Mouse (Mus musculus) liver, postnatal 0 days (tissue): Measurements from ENCODE around the gene Armh3. TPM values are rescaled to one million over a fixed set of nuclear protein-coding genes. Genes with fewer than 3 reads are reported as not detected.
A peak's percentile ranks its signal among the peaks of the same experiment; 100 is the strongest.

ENCODE experiments used
- ATAC-seq: fragments of 200-750 bp; cut with Nextera tagmentation; 2 replicates; pipeline ENCODE4 v1.8.0; 2017; ENCODE audit warnings: mild to moderate bottlenecking, moderate library complexity
- DNase-seq: peaks from one replicate; pipeline ENCODE4 v3.0.0-alpha.2; 2016
- H3K27ac ChIP-seq: fragments of 300-500 bp; sonication (generic); 2 replicates; pipeline ENCODE4 v1.5.1; 2014; ENCODE audit warnings: antibody characterized with exemption, moderate library complexity, mild to moderate bottlenecking, low read depth
- H3K27me3 ChIP-seq: fragments of 300-500 bp; sonication (generic); 2 replicates; pipeline ENCODE4 v1.6.1; 2014; ENCODE audit warnings: low read length, control low read depth, mixed read lengths; ENCODE audit not compliant: insufficient read depth
- H3K36me3 ChIP-seq: fragments of 300-500 bp; sonication (generic); replicated peaks from 2 replicates; pipeline ENCODE4 v1.6.1; 2014; ENCODE audit warnings: mild to moderate bottlenecking, control low read depth, low read length, moderate library complexity, mixed read lengths; ENCODE audit not compliant: insufficient read depth
- H3K4me1 ChIP-seq: fragments of 300-500 bp; sonication (generic); 2 replicates; pipeline ENCODE4 v1.6.1; 2014; ENCODE audit warnings: antibody characterized with exemption, mild to moderate bottlenecking, control low read depth; ENCODE audit not compliant: insufficient read depth
- H3K4me2 ChIP-seq: fragments of 300-500 bp; sonication (generic); 2 replicates; pipeline ENCODE4 v1.6.1; 2014; ENCODE audit warnings: low read depth, mild to moderate bottlenecking, low read length, moderate library complexity, mixed read lengths
- H3K4me3 ChIP-seq: fragments of 300-500 bp; sonication (generic); 2 replicates; pipeline ENCODE4 v1.5.1; 2014; ENCODE audit warnings: low read depth, low read length
- H3K9ac ChIP-seq: fragments of 300-500 bp; sonication (generic); replicated peaks from 2 replicates; pipeline ENCODE4 v1.6.1; 2014; ENCODE audit warnings: mild to moderate bottlenecking, moderate library complexity
- H3K9me3 ChIP-seq: fragments of 300-500 bp; sonication (generic); 2 replicates; pipeline ENCODE4 v1.6.1; 2016; ENCODE audit warnings: mild to moderate bottlenecking, control low read depth, low read length, mixed read lengths
- CTCF ChIP-seq: sonication (generic); IDR thresholded peaks from 2 replicates; pipeline ENCODE4 v1.5.1; 2016; ENCODE audit warnings: antibody characterized with exemption, low read depth
- EP300 ChIP-seq: IDR thresholded peaks from 2 replicates; pipeline ENCODE4 v1.6.1; 2016; ENCODE audit warnings: antibody characterized with exemption, low read depth, mild to moderate bottlenecking
- WGBS: fragments of 180-500 bp; shearing (Covaris S2); extraction: QIAGEN DNeasy Blood & Tissue Kit; methylation state at CpG from one replicate; pipeline ENCODE4 v1.1.7; 2014; ENCODE audit not compliant: insufficient replicate concordance; 5-methylcytosine and 5-hydroxymethylcytosine counted together
- polyA plus RNA-seq: library from polyadenylated mRNA; unstranded; fragments of >200 nt; fragmentation: Nextera tagmentation; extraction: Ambion mirVana; gene quantifications from 2 replicates; pipeline ENCODE4 v1.2.1, GENCODE M21; 2015

Gene Armh3
- polyA plus RNA-seq, 1 experiment from 2014 or later = 3.5 TPM

GRCm38 (mm10) chr19:45802702-45803101, 195.6 kb downstream of the Armh3 start:
- Histone ChIP-seq H3K4me2 (peak overlapping the region; percentile 60), H3K27me3 (no peaks in the 10 kb centered on the region), H3K9ac (no peak overlapping the region), H3K9me3 (0 out of 2 replicates have a peak, but pooled peaks cover 3% of the 10 kb centered on the region), H3K27ac (no peak overlapping the region), H3K36me3 (no peaks in the 10 kb centered on the region), H3K4me3 (no peak overlapping the region; the same call in 1 of the 2 replicates), H3K4me1 (peaks cover 18% of the 10 kb centered on the region)
- 0 out of 2 replicates have a peak, but pooled peaks have one; percentile 24 for TF ChIP-seq EP300
- no peak for TF ChIP-seq CTCF
- peak; percentile 77 for ATAC-seq
- WGBS = 54% methylated on average over 4 of the region's 4 CpGs
- no peak for DNase-seq

- ATAC-seq (no peak), DNase-seq (no peak)
- H3K4me1 ChIP-seq = peaks cover 5% of the 10 kb centered on the region
- TF ChIP-seq CTCF (no peak), EP300 (no peak)
- no peaks in the 10 kb centered on the region for H3K27me3 ChIP-seq
- no peak overlapping the region for H3K4me3 ChIP-seq
- WGBS = 86% methylated on average over 15 of the region's 15 CpGs
- 0 out of 2 replicates have a peak, but pooled peaks cover 3% of the 10 kb centered on the region for H3K9me3 ChIP-seq
- no peak overlapping the region for H3K27ac ChIP-seq
- H3K4me2 ChIP-seq = no peak overlapping the region
- H3K9ac ChIP-seq = no peak overlapping the region
- no peaks in the 10 kb centered on the region for H3K36me3 ChIP-seq
Observed at GRCm38 (mm10) chr19:45796879-45797278, 201.4 kb downstream of the Armh3 start.

- H3K27me3 ChIP-seq = no peaks in the 10 kb centered on the region
- H3K36me3 ChIP-seq = no peaks in the 10 kb centered on the region
- 48% methylated on average over 15 of the region's 15 CpGs for WGBS
- H3K9ac ChIP-seq = no peak overlapping the region
- no peak for TF ChIP-seq CTCF
- TF ChIP-seq EP300 = no peak
- 0 out of 2 replicates have a peak, but pooled peaks cover 3% of the 10 kb centered on the region for H3K9me3 ChIP-seq
- ATAC-seq (peak; percentile 49; the same call in 1 of the 2 replicates), DNase-seq (peak; percentile 43)
- no peak overlapping the region for H3K4me3 ChIP-seq
- peaks cover 7% of the 10 kb centered on the region for H3K4me1 ChIP-seq
- H3K4me2 ChIP-seq = peak overlapping the region; percentile 61
- H3K27ac ChIP-seq = no peak overlapping the region
Observed at GRCm38 (mm10) chr19:45796061-45796556, 202.2 kb downstream of the Armh3 start.

GRCm38 (mm10) chr19:45795406-45795944, 202.8 kb downstream of the Armh3 start:
- ATAC-seq (no peak), DNase-seq (no peak)
- H3K4me3 ChIP-seq = no peak overlapping the region
- H3K27me3 ChIP-seq = no peaks in the 10 kb centered on the region
- H3K4me1 ChIP-seq = peaks cover 13% of the 10 kb centered on the region
- no peak overlapping the region for H3K9ac ChIP-seq
- no peak overlapping the region for H3K27ac ChIP-seq
- 0 out of 2 replicates have a peak, but pooled peaks cover 3% of the 10 kb centered on the region for H3K9me3 ChIP-seq
- WGBS = 35% methylated on average over 15 of the region's 15 CpGs
- H3K4me2 ChIP-seq = peak overlapping the region; percentile 61; the same call in 1 of the 2 replicates
- TF ChIP-seq CTCF (no peak), EP300 (no peak)
- H3K36me3 ChIP-seq = no peaks in the 10 kb centered on the region

- Histone ChIP-seq H3K4me1 (peaks cover 13% of the 10 kb centered on the region), H3K27me3 (no peaks in the 10 kb centered on the region), H3K9me3 (0 out of 2 replicates have a peak, but pooled peaks cover 3% of the 10 kb centered on the region), H3K27ac (no peak overlapping the region), H3K36me3 (no peaks in the 10 kb centered on the region), H3K4me2 (no peak overlapping the region), H3K9ac (no peak overlapping the region), H3K4me3 (no peak overlapping the region)
- no peak for ATAC-seq
- no peak for DNase-seq
- TF ChIP-seq EP300 = no peak
- no peak for TF ChIP-seq CTCF
- WGBS = 77% methylated on average over 6 of the region's 6 CpGs
Observed at GRCm38 (mm10) chr19:45794718-45795117, 203.6 kb downstream of the Armh3 start.

- H3K27ac ChIP-seq = no peak overlapping the region
- no peak for ATAC-seq
- no peak overlapping the region for H3K4me3 ChIP-seq
- H3K4me1 ChIP-seq = peaks cover 13% of the 10 kb centered on the region
- no peaks in the 10 kb centered on the region for H3K9me3 ChIP-seq
- no peak overlapping the region for H3K9ac ChIP-seq
- no peaks in the 10 kb centered on the region for H3K27me3 ChIP-seq
- H3K36me3 ChIP-seq = no peaks in the 10 kb centered on the region
- H3K4me2 ChIP-seq = no peak overlapping the region
- WGBS = 77% methylated on average over 6 of the region's 6 CpGs
- DNase-seq = no peak
- TF ChIP-seq EP300 (no peak), CTCF (no peak)
Observed at GRCm38 (mm10) chr19:45792404-45792803, 205.9 kb downstream of the Armh3 start.
